Mouse (Mus musculus) small intestine, adult 2 months (tissue): ENCODE results near the gene Wdr77.

Experiments
- CTCF ChIP-seq: fragments of 200-500 bp; IDR thresholded peaks from 2 replicates; pipeline ENCODE4 v1.5.1; 2012; ENCODE audit warnings: low read depth, mild to moderate bottlenecking, control low read depth, inconsistent platforms, low read length, moderate library complexity, mixed read lengths; ENCODE audit not compliant: insufficient replicate concordance, insufficient read length; ENCODE audit errors: extremely low read depth
- POLR2A ChIP-seq: fragments of 200-500 bp; IDR thresholded peaks from 2 replicates; pipeline ENCODE4 v1.6.1; 2012; ENCODE audit warnings: low read depth, mild to moderate bottlenecking, control low read depth, inconsistent platforms, low read length, moderate library complexity

- TF ChIP-seq CTCF: no peak
- TF ChIP-seq POLR2A: no peak
Observed at GRCm38 (mm10) chr3:105915281-105915680, 43.9 kb upstream of the Wdr77 start.
